Mouse (Mus musculus): ENCODE data around the gene Oas3.

GRCm38 (mm10) chr5:120704421-120704820 is 73.0 kb downstream of the Oas3 start:
- TF ChIP-seq CTCF (IDR thresholded peaks at IDR 0.05; ENCODE audit: low read depth, low read length), result no peak
- no peak for TF ChIP-seq POLR2A (IDR thresholded peaks at IDR 0.05; ENCODE audit: insufficient read depth, low read length)
- no peak for TF ChIP-seq EP300 (IDR thresholded peaks at IDR 0.05; ENCODE audit: insufficient read depth, low read depth, low read length)
